Mouse (Mus musculus): Measurements from ENCODE around the gene Zbtb20.

- TF ChIP-seq CTCF (IDR thresholded peaks at IDR 0.05; ENCODE audit: control insufficient read depth, insufficient read depth, insufficient replicate concordance, low read depth, low read length), result no peak
- TF ChIP-seq POLR2A (IDR thresholded peaks at IDR 0.05; ENCODE audit: control insufficient read depth, low read depth, low read length), result no peak
These were observed 218.5 kb downstream of the Zbtb20 start for GRCm38 (mm10) chr16:43094161-43094560.
